Mouse (Mus musculus): Measurements from ENCODE around the gene Lonrf2.

Gene Lonrf2
- long read RNA-seq, experiment 1, full-length matches to known transcripts, result 2 of 3 reads
- long read RNA-seq, experiment 1, partial matches to known transcripts, result 0 of 3 reads
- long read RNA-seq, experiment 1, other reads (novel, unspliced or antisense), result 1 of 3 reads
- long read RNA-seq, experiment 2, full-length matches to known transcripts, result 1 of 2 reads
- long read RNA-seq, experiment 2, partial matches to known transcripts, result 0 of 2 reads
- long read RNA-seq, experiment 2, other reads (novel, unspliced or antisense), result 1 of 2 reads

DNA sequence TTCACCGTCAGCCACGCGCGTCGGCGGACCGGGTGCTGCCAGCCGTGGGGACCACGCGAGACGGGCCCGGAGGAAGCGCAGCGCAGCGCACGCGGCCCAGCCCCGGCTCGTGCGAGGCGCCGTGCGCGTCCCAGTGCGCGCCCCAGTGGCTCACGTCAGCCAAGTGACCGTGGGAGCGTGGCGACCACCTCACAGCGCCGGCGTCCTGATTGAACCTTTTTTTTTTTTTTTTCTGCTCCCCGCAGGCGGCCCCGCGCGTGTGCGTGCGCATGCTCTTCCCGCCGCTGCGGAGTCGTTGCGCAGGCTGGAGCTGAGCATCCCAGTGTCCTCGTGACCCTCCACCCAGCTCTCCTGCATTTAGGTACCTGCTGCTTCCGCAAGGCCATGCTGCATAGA, at the start of gene Lonrf2:
Gene Lonrf2, minus strand, starts transcription at position 235 of the 396 bp plus-strand sequence.
- intact Hi-C loops (cut with DNase I), result no loop called here

DNA sequence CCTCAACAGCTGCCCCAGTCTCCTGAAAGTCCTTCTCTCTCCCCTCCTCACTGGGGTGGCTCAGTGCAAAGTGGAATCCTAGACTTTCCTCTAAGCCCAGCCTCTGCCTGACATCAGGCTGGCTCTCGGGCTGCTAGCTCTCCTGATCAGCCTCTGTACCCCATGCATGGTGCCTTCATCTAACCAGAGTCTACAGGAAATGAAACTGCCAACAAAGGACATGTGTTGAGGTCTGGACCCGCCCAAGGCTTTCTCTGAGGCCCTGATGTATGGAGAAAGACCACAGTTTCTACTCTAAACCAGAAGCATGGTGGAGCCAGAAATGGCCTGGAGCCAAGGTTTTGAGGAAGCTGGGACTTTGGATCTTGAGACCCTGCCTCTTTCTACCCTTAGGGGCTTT, 49.4 kb upstream of the Lonrf2 start:
- intact Hi-C loops (cut with DNase I), result no loop called here

DNA sequence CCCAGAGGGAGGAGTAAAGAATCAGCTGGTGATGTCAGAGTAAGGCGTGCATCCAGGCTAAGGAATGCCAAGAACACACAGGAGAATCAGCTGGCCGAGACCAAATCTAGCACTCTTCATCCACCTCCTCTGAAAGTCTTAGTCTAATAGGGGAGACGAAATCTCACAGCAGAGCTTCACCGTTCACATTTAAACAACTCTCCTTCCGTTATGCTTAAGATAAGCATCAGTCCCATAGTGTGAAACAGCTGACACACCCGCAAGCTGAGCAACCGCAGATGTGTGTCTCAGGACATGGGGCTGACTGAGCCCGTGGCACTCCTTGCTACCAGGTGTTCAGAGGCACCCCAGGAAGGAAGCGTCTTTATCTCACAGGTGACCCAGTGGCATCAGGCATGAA, 47.3 kb upstream of the Lonrf2 start:
- intact Hi-C loops (cut with DNase I), result no loop called here

DNA sequence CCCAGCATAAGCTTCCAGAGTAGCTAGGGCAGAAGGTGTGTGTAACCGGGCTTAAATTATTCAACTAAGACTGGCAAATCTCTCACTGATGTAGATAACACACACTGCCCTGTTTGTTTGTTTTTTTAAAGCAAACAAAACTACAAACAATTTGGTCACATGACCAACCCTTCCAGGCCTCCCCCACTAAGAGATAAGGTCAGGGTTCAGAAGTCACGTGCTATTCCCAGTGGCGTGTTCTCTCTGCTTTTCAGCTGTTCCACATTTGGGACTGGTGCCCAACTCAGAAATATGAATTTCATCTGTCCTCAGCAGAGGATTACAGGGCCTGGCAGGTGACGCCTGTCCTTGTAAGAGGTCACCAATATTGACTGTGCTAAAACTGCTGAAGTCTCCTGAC, 46.2 kb upstream of the Lonrf2 start:
- intact Hi-C loops (cut with DNase I), result no loop called here

DNA sequence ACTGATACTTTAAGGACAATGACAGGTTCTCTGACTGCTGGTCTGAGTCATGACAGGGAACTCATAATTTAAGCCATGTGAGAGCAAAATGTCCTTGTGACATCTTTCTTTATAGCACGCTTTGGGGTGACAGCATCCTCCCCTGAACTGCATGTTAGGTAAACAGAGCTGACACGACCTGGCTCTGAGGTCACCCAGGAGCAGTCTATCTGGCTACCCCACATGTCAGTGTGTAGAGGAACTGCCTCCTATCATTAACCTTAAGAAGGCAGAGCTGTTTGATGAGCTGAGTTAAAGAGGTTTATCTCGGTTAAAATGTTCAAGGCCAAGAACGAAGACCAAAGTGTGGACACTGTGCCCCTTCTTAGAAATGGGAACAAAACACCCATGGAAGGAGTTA, 44.9 kb upstream of the Lonrf2 start:
- intact Hi-C loops (cut with DNase I), result no loop called here

DNA sequence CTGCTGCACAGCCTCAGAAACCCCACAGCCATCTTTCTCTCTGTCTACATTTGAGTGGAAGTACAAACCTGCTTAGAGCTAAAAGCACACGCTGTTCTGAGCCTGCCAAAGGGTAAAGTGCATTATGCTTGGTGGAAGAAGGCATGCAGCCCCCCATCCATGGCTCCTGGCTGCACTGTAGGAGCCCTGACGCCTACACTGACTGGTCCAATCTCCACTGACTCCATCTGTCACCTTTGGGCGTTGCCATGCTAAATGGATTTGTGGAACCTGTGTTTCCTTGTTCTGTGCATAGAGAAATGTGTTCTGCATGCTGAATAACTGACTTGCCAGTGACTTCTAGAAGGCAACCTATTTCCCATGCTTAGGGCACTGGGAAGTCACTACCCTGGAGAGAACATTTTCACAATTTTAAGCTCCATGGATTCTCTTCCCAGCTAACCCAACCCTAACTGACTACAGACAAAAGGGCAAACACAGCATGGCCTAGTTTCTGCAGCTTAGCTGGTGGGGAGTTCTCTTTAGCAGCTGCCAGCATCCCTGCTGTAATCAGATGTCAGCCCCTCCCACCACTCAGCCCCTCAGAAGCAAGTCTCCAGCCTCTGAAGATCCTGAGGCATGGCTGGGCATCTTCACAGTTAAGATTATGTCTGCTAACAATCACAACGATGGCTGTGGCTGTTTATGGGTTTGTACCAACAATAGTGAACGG, 40.3 kb upstream of the Lonrf2 start:
- intact Hi-C loops (cut with DNase I), result no loop called here

DNA sequence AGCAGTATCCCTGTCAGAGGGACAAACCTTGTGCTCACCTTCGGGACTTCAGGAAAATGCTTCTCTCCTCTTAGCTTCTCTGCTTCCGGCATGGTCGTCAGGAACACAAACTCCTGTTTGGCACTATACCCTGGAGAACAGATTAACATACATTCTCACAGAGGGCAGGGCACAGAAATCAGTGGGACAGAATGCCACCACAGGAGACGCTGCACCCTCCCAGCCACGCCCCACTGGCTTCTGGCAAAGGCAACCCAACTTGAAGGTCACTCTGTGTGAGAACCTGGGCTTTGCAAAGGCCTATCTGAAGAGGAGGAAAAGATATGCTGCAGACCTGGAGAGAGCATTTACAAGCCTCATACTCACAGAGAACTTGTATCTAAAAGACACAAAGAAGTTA, 37.4 kb upstream of the Lonrf2 start:
- intact Hi-C loops (cut with DNase I), result no loop called here

DNA sequence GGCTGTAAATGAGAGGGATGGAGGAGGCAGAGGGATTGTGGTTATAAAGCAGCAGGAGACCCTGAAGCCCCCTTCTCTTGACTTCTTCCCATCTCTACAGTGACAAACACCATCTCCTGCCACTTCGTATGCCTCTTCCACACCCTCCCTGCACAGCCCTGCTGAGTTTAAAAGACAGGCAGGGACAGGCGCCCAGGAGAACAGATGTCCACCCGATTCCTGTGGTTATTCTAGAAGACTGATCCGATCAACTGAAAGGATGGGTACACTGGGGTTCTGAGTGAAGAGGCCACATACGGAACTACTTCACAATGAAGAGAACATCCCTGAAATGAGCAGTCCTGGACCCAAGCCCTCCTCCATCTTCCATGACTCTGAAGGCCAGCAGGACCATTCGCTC, 35.3 kb upstream of the Lonrf2 start:
- intact Hi-C loops (cut with DNase I), result no loop called here

DNA sequence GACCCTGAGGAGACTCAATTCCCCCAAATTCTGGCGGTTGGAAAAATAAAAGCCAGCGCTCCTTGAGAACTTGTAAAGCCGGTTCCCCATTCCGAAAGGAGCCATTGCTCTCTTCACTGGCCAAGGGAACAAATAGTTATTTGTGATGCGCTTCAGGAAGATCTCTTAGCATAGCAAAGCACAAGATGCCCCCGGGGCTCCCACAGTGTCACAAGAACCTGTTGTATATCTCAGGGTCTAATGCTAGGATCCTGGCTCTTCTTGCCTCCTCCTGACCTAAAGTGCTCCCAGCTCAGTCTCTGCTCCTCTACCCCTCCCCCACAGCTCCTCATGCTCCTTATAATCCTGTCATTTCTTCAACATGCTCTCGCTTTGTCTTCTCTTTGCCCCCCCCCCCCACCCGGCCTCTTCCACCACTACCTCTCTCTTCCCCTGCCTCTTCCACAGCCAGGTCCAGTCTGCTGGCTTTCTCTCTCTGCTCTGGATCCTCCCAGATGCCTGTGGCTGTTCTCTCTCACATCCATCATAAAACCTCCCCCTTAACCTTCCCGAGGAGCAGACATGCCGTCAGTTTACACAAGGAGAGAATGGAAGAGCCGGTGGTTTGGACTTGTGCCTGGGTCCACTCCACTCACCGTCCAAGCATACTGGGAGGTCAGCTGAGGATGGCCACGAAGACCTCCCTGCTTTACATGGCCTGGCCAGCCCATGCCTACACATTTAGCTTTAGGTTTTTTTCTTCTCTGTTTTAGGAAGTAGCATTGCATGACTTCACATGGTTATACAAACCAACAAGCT, 33.1 kb upstream of the Lonrf2 start:
- intact Hi-C loops (cut with DNase I), result no loop called here

DNA sequence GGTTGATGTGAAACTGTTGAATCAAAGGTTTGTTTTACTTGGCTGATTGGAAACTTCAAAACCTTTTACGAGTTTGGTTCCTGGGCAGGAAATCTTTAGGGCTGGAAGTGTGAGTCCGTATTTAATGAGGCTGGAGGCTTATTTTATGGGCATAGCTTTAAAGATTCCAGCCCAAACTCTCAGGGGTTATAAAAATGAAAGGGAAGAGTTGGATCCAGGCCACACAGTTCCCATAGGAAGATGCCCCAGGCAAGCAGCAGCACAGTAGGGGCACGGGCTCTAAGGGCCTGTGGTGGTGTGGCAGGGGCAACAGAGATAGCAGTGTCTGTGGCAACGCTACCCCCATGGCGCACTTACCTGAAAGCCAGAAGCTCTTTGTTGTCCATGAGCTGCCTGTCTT, 29.7 kb upstream of the Lonrf2 start:
- intact Hi-C loops (cut with DNase I), result no loop called here

DNA sequence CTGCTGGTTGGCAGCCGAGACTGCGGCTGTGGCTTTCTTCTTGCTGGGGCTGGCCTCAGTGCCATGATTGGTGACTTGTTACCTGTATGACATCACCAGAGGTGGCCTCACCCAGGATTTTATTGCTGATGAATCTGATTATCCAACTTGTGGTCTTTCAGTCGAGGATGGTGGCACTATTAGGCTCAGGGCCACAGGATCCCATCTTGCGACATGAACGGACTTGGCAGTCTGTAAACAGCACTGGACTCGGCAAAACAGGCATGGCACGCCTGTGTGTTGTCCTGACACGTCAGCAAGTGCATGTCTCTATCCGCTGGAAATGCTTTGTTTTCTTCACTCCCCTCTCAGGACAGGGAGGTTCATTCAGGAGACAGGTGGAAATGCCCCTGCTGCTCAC, 27.8 kb upstream of the Lonrf2 start:
- intact Hi-C loops (cut with DNase I), result no loop called here

DNA sequence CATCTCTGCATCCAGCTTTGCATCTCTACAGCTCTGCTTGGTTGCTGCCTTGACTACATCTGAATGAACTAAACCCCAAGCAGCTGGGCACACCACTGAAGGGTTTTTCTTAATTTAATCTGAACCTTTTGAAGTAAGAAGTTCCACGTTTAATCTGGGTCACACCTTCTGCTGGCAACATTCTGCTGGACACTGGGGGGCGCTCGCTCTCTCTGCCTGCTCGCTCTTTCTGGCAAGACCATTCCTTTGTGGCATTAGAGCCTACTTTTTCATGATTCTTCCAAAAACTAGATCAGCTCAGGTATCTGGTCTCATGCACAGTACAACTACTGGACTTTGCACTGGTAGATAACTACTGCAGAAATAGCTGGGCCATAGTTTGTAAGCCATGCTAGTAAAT, 25.7 kb upstream of the Lonrf2 start:
- intact Hi-C loops (cut with DNase I), result loop anchor here (2.0 kb wide), 1 partner anchor 75 kb away; no protein-coding TSS in a partner anchor

DNA sequence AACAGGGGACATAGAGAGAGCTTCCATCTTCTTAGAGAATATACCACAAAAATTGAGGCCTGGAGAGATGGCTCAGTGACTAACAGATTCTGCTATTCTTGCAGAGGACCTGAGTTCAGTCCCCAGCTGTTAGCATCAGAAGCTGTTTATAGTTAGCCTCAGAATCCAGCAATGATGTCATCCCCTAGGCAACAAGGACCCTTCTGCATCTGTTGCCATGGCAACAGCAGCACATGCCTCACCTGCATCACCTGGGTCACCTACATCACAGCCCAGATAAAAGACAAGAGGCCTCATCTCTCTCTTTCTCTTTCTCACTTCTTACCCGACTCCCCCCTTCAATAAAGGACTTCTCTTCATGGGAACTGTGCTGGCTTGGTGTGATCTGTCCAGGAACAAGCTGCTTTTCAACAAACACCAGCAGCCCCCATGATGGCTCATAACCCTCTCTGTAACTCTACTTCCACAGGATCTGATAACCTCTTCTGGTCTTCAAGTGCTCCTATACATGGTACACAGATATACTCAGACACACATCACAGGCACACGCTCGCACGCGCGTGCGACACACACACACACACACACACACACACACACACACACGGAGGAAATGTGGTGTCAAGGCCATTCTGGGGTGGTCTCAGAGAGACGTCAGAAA, 24.5 kb upstream of the Lonrf2 start:
- intact Hi-C loops (cut with DNase I), result no loop called here

DNA sequence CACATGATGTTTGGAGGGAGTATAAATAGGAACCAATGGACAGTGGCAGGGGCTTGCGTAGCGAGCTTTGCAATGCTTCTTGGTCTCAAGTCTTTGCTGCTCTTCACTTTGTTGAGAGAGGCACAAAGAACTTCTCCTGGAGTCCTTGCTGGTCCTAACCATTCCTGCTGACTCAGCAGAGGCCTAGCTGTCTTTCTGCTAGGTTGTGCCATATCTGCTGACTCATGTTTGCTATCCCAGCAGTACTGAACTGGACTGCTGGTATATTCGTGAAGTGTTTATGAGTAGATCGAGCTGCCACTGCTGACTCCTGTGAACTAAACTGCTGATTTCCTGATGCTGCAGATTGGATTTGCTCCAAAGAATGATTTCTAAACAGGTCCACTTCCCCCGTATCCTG, 23.7 kb upstream of the Lonrf2 start:
- intact Hi-C loops (cut with DNase I), result no loop called here

DNA sequence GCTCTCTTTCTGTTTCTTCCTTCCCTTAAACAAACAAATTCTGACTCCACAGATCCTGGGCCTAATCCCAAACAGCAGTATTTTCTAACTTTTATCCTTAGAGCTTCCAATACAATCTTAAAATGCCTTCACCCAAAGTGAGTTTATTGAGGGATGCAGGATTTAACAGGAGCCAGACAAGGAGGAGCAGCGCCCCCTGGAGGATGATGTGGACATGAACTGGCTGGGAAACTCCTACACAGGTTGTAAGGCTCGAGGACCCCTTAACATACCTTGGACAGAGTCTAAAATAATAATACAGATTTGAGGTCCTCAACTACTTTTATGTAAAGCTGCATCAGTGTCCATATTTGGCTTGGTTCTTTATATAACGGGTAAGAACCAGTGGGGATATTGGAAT, 19.7 kb upstream of the Lonrf2 start:
- intact Hi-C loops (cut with DNase I), result no loop called here

DNA sequence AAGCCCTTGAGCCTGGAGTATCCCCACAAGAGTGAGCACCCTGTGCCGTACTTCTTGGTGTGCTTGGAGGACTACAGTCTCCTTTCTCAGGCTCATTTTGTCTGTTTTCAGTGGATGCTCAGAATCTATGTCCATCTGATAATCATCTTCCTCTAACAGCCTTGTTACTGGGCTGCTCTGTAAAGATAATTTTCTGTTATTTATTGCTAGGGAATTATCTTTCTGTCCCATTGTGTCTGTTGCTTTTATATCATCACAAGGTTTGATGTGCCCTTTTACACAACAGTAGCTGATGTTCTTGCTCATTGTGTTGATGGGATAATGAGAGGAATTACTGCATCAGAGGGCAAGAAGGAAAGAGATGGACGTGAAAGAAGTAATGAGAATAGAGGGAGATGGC, 15.7 kb upstream of the Lonrf2 start:
- intact Hi-C loops (cut with DNase I), result no loop called here

DNA sequence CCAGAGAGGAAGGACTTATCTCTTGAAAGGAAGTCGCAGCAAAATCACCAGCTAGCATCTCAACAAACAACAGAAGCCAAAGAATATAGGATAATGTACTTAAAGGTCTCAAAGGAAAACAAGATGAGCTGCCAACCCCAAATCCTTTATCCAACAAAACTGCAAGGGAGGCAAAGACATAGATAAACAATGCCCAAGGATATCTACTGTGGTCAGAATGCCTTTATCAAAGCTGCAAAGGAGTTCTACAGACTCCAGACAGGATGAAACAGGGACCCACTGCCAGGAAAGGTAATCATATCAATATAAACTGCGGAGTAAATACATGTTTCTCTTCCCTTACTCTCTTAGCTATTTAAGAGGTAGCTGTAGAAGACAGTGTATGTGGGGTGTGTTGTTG, 14.1 kb upstream of the Lonrf2 start:
- intact Hi-C loops (cut with DNase I), result no loop called here

DNA sequence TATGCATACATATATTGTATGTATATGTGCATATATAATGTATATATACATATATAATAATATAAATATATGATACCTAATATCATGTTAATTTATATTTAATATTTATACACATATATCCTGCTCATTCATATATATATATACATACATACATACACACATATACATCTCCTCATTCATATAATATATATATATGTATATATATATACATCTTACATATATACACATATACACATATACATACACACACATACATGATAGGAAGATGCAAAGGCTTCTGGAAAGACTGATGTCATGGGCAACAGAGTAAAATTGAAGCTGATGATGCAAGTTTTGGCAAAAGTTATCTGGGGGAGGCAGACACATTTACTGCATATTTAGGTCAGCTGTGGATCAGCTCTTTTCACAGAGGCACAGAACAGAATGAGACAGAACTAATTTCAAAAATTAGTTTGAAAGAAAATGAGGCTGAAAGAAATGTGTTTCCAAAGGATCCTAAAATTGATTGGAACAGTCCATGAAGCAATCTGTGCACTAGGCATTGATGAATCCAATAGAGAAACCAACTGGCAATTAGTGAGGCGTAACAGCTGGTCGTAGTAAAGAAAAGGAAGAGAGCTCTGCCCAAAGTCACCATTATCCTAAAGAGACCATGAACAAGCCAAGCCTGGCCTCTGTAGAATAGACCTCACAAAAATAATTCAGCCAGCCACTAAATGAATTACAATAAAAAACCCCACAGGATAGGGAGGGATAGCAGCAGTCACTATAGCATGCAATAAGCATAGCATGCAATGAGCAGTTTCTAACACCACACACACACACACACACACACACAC, 12.2 kb upstream of the Lonrf2 start:
- intact Hi-C loops (cut with DNase I), result no loop called here

DNA sequence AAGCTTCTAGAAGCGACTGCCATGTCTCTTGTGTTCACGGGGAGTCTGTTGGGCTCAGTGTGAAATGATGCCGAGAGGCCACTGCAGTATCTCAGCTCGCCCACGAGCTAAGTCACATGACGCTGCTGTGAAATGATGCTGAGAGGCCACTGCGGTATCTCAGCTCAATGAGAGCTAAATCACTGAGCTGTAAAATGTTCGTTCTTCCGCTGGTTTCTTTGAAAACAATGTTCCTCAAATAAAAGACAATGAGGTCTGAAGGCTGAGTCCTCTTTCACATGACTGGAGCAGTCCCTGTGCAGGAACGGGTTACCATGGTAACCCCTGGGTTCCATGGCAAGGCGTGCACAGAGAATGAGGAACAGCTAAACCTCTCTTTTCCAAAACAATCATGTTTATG, 11.5 kb upstream of the Lonrf2 start:
- intact Hi-C loops (cut with DNase I), result no loop called here

DNA sequence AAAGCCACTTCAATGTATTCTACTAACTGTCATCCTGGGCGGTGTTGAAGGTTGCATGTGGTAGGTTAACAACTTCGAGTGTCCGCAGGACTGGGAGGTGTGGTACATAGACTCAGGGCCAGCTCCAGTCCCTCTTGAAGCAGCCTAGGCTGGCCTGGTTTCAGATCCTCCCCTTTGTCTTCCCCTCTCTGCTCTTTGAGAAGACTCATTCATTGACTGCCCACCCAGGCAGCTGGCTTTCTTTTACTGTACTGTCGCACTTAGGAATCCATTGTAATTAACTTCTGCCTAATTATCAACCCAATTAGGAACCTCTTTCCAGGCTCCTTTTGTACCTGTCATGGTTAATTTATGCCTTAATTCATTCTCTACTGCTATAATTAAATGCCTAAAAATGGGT, 6.8 kb upstream of the Lonrf2 start:
- intact Hi-C loops (cut with DNase I), result no loop called here

DNA sequence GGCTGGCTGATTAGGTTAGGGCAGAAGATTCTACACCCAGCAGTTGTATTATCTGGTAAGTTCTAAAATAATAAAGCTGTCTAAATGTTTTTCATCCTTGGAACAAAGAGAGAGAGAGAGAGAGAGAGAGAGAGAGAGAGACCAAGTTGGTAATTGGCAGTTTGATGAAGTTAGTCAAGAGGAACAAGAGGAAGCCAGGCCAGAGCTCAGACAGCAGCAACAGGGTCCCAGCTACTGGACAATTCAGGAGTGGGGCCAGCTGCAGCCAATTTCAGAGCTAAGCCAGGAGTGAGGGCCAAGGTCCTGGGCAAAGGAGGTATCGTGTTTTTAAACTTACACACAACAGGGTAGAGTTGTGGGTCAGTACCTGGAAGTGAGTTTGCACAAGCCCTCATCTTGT, 6.3 kb upstream of the Lonrf2 start:
- intact Hi-C loops (cut with DNase I), result no loop called here
